Mouse (Mus musculus) kidney, adult 9 months (tissue): Measurements from ENCODE around the gene Spr.
A peak's percentile ranks its signal among the peaks of the same experiment; 100 is the strongest.
"Not testable (repeated sequence)": the region's sequence is repeated elsewhere in the genome, so short reads cannot be mapped to it uniquely, and the experiment has no call there.

ENCODE experiments used
- DNase-seq: peaks from one replicate; pipeline ENCODE4 v3.0.0; 2022

The Spr gene

DNA sequence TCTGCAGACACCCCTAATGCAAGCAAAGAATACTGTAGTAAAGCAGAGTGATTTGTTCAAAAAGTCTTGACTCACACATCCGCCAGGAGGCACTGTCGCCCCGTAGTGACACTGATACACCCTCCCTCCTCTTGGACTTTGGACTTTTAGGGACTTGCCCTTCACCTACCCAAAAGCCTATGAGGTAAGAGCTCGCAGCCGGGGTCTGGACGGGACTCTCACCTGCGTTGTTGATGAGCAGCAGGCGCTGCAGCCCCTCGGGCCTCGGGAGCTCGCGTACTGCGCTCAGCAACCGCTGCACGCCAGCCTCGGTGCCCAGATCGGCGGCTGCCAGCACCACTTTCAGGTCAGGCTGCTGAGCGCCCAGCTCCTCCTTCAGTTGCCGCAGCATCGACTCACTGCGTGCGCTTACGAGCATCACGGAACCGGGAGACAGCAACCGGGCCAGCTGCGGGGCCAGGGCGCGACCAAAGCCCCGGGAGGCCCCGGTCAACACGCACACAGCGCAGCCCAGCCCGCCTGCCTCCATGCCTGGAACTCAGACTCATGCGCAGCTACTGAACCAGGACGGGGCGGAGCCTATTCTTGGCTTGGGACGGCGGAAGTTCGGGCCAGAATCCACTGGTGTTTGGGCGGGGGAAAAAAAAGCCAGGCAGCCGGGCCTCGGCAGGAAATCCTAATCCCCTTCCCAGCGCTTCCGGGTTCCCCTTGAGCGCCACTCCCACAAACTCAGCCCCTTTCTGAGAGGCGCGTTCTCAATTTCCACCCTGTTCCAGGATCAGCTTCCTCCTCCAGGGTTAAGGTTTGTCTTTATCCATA, at the start of gene Spr:
Spr (minus strand) TSS at position 550 of the 819 bp plus-strand sequence.
- DNase-seq, result peak; percentile 97

DNA sequence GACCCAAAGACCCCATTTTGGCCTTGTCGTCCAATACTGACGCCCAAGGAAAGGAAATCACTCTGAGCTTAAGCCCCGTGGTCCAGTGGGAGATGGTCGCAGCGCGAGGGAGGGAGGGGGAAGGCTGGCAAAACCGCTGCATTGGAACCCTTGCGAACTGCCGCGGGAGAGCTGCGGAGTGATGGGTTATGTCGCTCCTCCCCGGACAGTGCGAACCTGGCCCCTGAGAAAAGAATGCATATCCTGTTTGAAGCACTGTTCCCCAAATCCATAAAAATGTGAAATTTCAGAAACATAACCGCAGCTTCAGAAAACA, 49.1 kb upstream of the Spr start:
- no peak for DNase-seq

DNA sequence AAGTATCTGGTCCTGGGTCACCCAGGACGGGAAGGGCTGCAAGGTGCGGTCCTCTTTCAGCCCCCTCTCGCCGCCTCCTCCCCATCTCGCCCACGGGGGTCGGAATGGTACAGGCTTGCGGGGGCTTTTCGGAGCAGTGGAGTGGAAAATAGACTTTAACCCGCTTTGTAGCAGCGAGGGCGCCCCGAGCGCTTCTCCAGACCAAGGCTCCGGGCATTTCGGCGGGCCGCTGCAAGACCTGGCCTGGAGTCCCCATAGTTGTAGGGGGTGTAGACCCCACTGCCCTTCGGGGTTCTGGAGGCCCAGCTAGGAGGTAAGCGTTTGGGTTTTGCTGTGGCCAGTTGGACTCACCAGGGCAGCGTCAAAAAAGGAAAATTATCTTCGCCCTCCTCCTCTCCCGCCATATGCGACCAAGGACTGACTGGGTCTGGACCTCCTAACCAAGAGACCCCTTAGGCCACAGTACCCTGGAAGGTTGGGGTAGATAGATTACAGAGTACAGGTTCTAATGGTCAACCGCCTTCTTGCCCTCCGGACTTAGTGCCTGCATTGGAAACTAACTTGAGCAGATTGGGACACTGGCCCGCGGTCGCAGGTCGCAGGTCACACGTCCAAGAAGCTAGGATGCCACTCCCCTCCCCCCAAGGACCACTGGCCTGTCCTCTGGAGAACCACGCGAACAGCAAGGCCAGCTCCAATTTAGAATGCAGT, 48.6 kb upstream of the Spr start:
- peak; percentile 80 for DNase-seq

DNA sequence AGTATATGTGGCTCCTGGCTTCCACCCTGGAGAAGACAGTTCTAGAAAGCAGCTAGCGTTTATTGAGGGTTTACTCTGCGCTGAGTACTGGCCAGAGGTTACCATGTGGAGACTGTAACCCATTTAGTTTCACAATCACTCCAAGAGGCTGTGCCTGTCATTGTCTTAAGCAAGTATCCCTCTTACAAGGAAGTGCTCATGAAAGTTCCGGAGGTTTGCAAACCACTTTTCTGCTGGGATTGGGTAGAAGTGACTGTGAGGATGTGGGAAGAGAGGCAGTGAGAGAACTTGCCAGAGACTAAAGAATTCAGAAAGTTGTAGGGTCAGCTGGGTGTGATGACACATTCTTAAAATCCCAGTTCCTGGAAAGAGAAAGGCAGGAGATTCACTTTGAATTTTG, 46.4 kb upstream of the Spr start:
- no peak for DNase-seq

DNA sequence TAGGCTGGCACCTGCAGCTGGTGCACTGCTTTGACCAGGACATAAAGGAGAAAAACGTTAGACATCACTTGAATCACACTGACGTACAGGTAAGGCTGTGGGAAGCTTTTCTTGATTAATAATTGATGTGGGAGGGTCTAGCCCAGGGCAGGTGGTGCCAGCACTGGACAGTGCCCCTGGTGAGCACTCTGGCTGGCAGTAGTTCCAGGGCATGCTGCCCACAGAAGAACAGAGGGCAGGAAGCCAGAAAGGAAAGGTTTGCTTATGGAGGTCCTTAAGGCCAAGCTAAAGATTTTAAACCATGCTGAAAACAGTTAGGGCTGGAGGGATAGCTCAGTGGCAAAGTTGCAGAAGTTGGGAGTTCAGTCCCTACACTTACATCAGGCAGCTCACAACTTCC, 42.5 kb upstream of the Spr start:
- DNase-seq, result peak; percentile 90

DNA sequence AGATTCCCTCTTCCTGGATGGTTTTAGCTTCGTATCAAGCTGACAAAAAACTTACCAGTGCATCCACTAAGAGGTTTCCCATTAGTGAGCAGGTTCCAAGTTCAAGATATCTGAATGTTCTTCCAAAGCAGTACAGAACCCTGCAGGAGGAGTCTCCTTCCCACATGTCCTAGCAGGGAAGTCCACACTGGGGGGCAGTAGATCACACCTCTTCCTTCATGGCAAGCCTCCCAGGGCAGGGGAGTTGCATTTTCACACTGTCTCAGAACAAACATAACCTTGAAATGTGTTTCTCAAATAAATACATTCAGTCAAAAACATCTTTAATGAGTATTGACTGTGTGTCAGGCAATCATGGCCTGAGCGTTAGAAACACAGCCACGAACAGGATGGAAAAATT, 42.0 kb upstream of the Spr start:
- DNase-seq, result peak; percentile 71

DNA sequence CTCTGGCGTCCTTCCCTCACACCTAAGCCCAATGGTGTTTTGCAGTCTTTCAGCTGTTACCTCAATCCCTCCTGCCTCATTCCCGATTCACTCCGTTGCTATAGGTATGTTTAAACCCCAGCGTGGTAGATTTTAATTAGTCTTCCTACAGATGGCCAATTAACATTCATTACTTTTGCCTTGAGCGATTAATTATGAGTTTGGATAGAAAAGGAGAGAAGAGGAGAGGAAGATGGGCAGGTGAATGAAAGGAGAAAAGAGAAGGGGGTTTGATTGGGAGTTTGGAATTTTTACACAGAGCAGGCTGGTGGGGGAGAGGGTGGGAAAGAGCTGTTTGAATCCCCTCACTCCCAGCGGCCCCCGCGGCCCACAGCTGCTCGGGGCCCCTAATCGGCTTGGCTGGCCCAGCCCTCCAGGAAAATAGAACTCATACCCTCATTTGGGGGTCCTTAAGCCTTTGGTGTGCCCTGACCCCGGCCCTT, 27.9 kb upstream of the Spr start:
- DNase-seq, result no peak

DNA sequence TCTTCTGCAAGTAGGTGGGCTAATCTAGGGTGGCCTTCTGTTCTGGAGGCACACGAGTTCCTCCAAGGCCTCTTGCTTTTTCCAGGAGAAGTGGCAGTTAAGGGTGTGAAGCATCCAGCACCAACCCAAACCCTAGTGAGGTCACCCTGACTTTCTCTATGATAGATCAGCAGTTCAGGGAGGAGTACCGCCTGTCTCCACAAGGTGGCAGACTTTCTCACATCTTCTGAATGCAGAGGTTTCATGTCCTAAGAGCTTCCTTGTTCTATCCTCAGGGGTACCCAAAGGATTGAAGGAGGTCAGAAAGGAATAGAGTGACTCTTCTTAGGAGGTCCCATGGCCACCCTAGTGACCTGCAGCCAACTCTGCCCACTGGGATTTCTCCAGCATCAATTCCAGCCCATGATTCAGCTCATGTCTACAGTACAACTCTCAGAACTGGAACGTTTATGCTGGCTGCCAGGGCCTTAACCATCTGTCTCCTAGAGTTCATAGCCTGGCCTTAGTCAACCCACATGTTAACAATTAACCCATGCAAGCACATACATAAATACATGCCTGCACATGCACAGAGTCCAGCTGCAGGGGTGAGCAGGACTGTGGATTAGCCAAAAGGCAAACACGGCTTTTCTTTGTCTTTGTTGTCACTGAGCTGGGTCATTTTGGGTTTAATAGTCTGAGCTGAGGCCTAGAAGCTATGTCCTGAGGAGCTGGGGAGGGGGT, 22.8 kb upstream of the Spr start:
- DNase-seq, result peak; percentile 91

DNA sequence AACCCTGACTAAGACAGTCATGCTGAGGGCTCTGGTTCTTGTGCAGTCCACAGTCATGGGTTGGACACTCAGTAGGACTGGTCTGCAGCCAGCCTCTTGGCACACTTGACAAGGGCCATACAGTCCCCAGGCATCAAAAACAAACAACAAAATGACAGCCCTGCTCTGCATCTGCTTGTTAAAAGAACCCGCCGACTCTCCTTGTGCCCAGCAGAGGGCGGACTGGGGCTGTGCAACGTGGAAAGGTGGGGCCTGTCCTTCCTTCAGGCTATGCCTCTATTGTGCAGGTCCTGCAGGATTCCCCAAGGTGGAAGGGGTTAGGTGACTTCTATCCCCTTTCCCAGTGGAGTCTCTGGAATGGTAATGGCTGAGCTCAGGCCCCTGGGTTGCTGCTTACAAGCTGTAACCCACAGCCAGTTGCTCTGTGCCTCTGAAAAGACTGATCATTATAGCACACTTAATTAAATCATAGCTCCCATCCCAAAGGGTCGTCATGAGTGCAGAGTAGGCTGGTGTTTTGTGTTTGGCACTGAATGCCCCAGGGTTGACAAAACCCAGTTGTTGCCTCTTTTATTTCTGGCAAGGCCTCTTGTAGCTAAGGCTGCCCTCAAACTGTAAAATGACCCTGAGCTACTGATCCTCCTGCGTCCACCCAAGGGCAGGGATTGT, 21.7 kb upstream of the Spr start:
- DNase-seq, result peak; percentile 65

DNA sequence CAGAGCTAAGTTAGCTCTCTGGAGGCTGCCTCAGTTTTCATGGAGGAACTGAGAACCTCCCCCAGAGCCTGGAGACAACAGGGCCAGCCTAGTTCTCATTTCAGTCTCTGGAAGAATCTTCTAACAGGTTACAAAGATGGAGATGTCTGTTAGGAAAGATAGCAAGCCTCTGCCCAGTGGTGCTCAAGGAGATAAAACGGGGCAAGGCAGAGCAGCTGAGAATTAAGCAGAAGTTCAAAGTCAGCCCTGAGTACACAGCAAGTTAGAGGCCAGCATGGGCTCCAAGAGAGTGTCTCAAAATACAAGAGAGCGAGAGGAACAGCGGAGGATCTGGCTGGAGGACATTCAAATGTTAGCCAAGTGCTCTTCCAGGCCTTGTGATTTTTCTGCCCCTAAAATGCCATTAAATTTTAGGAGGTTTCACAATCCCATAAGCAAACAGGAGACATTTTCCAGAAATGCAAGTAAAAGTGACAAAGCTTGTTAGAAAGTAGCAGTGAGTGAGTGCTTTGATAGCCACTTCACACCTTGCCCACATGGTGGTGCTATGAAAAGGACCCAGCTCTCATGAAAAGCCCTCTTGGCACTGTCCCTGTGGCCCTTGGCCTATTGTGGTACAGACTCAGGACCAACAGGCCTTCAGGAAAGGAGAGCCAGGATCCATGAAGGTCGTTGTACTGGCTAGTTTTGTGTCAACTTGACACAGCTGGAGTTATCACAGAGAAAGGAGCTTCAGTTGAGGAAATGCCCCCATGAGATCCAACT, 20.7 kb upstream of the Spr start:
- DNase-seq, result peak; percentile 70

DNA sequence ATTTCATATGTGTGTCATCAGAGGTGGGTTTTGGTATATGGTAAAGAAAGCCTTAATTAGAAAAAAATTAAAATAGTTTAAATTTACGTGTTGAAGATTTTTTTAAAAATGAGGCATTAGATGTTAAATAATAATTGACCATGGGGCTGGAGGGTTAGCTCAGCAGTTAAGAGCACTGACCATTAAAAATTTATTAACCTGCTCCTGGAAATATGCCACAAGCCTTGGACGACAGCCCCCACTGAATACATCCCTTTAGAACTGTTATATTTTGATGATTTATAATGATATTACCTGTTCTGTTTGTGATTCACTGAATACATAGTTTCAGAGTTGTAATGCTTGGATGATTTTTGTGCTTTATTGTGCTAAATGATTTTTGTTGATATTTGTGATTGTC, 19.0 kb upstream of the Spr start:
- peak; percentile 73 for DNase-seq

DNA sequence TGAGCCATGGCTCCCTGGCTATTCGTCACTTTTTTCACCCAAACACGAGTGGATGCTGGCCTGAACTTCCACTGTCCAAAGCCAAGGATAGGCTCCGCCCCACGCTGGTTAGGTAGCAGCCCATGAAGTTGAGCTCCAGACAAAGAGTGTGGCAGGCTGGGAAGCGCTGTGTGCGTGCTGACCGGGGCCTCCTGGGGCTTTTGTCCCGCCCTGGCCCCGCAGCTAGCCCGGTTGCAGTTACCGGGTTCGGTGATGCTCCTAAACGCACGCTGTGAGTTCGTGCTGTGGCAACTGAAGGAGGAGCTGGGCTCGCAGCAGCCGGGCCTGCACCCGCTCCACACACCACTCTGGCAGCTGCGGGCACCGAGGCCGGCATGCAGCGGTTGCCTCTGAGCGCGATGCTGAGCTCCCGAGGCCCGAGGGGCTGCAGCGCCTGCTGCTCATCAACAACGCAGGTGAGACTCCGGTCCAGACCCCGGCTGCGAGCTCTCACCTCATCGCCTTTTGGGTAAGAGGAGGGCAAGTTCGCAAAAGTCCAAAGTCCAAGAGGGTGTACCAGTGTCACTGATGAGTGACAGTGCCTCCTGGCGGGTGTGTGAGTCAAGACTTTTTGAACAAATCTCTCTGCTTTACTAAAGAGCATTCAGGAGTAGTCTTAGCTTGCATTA, 17.4 kb upstream of the Spr start:
- DNase-seq, result peak; percentile 83

DNA sequence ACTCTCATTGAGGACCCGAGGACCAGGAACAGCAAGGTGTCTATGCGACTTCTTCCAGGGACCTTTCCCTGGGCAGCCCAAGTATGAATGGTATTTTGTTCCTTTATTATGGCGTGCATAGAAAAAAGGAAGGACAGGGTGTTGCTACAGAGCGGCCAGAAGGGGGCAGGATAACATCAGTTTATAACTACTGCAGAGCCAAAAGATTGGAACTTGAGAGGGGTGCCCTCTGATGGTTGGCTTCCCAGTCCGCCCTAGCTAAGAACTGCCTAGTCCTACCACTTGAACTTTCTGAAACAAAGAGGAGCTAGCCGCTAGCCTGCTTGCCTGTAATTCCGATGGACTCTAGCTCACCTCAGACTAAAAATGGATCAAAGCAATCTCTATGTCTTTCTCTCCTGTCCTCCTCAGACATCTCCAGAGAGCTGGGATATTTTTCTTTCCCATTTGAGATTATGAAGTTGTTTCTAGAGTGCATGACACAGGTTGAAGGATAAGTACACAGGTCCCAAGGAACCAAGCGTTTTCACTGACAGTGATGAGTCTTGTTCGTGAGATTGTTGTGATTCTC, 16.5 kb upstream of the Spr start:
- peak; percentile 88 for DNase-seq

DNA sequence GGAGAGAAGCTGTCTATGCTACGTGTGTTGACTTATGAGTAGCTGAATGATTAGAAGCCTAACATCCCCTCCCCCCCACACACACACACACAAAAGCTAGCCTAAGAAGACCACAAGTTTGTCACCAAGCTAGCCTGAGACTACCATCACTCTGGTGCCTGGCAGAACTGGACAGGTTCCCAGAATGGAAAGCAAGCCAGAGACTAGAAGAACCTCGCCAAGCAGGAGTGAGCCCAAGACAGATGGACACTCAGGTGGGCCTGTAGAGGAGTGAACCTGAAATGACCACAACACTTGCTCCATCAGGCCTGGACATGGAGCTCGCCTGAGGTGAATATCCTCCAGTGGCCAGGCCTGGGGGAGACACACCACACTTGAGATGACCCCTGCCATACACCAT, 12.8 kb upstream of the Spr start:
- no peak for DNase-seq

DNA sequence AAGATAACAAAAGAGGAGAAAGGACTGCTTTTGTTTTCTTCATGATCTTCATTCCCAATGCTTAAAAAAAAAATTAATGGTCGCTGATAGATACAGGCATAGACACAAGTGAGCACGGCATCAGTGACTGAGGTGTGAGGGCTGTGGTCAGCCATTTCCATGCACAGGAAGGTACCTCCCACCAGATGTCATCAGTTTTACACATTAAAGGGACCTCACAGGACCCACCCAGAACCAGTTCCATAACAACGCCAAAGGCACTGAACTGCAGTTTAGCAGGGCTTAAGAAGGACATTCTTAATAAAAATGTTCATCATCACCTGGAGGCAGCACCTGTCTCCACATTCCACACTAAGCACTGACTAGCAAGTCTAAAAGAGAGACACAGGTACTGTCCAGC, 10.1 kb upstream of the Spr start:
- DNase-seq, result no peak

DNA sequence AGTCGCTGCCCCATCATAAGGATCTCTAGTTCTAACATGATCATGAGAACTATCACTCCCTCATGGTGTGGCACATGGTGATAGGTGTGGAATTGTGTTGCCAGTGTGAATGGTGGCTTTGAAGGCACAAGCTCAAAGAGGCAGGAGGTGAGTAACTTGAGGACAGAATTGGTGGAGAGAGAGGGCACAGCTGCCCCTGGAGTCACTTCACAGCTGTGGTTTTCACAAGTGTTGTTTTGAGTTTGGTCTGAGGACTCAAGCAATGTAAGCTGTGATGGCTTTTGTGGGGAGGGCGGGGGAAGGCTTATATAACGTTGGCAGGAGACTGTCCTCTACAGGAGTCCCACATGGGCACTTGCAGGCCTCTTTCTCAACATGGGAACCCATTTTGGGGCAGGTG, 6.9 kb upstream of the Spr start:
- no peak for DNase-seq

DNA sequence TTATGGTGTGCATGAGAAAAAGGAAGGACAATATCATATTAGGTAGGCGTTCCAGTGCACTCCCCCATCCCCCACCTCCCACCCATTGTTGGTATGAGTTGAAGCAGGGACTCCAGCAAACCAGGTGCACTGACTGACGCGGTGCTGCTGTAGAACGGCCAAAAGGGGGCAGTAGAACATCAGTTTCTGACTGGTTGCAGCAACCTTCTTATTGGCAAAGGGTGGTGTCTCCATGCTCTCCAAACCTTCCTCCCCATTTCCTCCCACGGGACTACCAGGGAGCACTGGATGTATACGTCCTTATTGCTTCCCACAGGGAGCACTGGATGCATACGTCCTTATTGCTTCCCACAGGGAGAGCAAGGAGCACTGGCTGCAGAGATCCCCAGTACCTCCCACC, 3.4 kb upstream of the Spr start:
- DNase-seq, result peak; percentile 76

DNA sequence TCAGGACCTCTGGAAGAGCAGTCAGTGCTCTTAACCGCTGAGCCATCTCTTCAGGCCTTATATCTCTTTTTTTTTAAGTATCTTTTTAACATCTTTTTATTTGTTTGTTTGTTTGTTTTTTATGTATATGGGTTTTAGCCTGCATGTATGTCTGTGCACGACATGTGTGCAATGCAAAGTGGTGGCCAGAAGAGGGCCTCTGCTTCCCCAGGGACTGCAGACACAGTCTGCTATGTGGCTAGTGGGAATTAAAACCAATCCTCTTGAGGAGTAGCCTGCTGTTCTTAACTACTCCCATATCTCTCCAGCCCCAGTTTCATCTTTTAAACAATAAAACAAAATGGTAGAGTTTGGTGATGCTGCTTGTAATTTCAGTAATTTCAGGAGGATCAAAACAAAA, 2.0 kb upstream of the Spr start:
- no peak for DNase-seq

DNA sequence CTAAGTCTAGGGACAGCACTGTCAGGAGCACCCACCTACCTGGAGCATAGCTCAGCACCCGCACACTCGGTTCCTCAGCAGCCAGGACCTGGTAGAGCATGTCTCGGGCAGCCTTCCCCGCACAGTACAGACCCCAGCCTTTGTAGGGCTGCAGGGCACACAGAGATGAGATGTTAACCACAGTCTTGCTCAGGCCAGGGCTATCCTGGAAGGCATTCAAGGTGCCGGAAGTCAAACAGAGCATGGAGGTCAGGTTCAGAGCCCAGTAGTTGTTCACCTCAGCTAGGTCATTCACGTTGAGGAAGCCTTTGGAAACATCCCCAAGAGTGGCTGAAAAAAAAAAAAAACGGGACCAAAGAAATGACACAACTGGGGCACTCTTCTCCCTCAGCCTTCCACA, 782 bp downstream of the Spr start:
- not testable (repeated sequence) for DNase-seq

DNA sequence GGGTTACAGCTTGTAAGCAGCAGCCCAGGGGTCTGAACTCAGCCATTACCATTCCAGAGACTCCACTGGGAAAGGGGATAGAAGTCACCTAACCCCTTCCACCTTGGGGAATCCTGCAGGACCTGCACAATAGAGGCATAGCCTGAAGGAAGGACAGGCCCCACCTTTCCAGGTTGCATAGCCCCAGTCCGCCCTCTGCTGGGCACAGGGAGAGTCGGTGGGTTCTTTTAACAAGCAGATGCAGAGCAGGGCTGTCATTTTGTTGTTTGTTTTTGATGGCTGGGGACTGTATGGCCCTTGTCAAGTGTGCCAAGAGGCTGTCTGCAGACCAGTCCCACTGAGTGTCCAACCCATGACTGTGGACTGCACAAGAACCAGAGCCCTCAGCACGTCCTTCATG, 4.8 kb downstream of the Spr start:
- peak; percentile 47 for DNase-seq

DNA sequence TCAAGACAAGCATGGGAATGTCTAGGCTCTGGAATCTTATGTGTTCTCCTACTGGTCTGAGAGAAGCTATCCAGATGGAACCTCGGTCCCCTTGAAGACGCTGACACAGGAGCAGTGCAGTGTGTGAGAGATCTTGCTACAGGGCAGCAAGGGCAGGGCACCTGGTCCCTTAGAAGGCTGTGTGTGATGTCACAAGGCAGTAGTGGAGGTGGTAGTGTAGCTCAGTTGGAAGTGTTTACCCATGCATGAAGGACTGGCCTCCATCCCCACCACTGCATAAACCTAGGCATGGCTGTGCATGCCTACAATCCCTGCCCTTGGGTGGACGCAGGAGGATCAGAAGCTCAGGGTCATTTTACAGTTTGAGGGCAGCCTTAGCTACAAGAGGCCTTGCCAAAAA, 5.3 kb downstream of the Spr start:
- DNase-seq, result not testable (repeated sequence)

DNA sequence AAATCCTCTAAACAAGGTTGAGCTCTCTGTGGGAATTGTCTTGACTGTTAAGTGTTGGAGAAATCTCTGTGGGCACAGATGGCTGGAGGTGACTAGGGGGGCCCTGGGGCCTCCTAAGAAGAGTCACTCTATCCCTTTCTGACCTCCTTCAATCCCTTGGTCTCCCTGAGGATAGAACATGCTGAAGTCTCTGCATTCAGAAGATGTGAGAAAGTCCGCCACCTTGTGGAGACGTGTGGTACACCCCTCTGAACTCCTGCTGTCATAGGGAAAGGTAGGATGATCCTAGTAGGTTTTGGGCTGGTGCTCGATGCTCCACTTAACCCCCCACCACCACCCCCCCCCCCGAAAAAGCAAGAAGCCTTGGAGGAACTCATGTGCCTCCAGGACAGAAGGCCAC, 5.9 kb downstream of the Spr start:
- peak; percentile 79 for DNase-seq
